Mouse (Mus musculus): ENCODE data around the gene Btbd6.

GRCm38 (mm10) chr12:112955800-112956199 lies 20.5 kb upstream of the Btbd6 start:
- TF ChIP-seq POLR2A (IDR thresholded peaks at IDR 0.05; ENCODE audit: insufficient read depth, low read depth, low read length) (no peak), CTCF (IDR thresholded peaks at IDR 0.05; ENCODE audit: insufficient read depth, low read depth, low read length) (peak; percentile 64)
